Mouse (Mus musculus): ENCODE measurements at regions not wholly inside any gene's neighbourhood (a gene's known extent, or its start where the extent isn't known, plus 50 kb on each side); places are given as distances from the start of the nearest gene placed in this dataset.

DNA sequence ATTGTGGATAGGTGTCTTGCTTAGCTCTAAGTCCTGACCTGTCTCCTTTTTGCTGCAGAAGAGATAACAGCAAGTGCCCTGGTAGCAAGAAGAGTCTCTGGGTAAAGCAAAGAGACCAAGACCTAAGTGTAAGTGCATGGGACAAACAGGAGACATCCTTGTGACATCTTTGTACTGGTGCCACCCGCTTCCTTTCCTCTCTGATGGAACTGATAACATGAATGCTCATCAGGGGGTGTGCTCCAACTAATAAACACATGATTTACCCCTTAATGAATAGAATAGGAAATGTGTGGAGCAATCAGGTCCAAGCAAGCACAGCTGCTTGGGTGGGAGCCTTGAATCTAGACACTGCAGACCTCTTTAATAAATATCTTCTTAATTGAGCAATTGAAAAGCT lies 362.9 kb upstream of the Nrp1 start:
- TF ChIP-seq SMC3 (IDR thresholded peaks at IDR 0.05; ENCODE audit: low read depth, low read length) (no peak), MAZ (IDR thresholded peaks at IDR 0.05; ENCODE audit: low read depth, low read length) (no peak), TBP (IDR thresholded peaks at IDR 0.05; ENCODE audit: low read depth, low read length) (no peak), HCFC1 (IDR thresholded peaks at IDR 0.05; ENCODE audit: low read depth, low read length) (no peak), RCOR1 (IDR thresholded peaks at IDR 0.05; ENCODE audit: low read depth, low read length) (no peak), ZC3H11A (IDR thresholded peaks at IDR 0.05; ENCODE audit: low read depth, low read length) (no peak), ELF1 (IDR thresholded peaks at IDR 0.05; ENCODE audit: low read depth, low read length) (no peak), ZNF384 (IDR thresholded peaks at IDR 0.05; ENCODE audit: low read depth, low read length) (no peak), SIN3A (IDR thresholded peaks at IDR 0.05; ENCODE audit: low read length) (no peak), TCF12 (IDR thresholded peaks at IDR 0.05; ENCODE audit: low read depth, low read length) (no peak), MAX (IDR thresholded peaks at IDR 0.05; ENCODE audit: low read length) (no peak), UBTF (IDR thresholded peaks at IDR 0.05; ENCODE audit: borderline replicate concordance, insufficient read depth, low read depth, low read length) (no peak), TAL1 (IDR thresholded peaks at IDR 0.05; ENCODE audit: low read length) (no peak), MEF2A (IDR thresholded peaks at IDR 0.05; ENCODE audit: extremely low read depth, insufficient replicate concordance, low read depth, low read length, poor library complexity, severe bottlenecking) (no peak), EP300 (IDR thresholded peaks at IDR 0.05; ENCODE audit: low read depth in 1 of 2, low read length in 2 of 2) (no peak), CHD2 (IDR thresholded peaks at IDR 0.05; ENCODE audit: low read length) (no peak)

DNA sequence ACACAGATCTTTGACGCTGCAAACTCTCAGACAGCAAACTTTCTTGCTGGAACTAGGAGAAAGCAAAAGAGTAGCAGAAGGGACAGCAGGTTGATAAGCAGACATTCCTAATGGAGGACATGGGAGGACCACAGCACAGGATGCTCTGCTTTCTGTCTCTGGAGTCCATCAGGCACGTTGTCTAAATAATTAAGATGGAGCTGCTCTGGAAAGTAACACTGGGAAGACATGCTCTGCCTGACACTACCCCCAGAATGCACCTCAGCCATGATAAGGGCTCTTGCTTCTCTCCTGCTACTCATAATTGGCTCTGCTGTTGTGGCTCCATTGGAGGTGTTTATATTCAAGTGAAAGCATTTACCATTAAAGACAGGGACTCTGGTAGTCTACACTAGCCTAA lies 356.0 kb upstream of the Nrp1 start:
- H3K36me3 ChIP-seq (ENCODE audit: control insufficient read depth in 1 of 2, insufficient read depth in 2 of 2, low read length in 2 of 2) = no peaks in the 10 kb centered on the region
- H3K9me3 ChIP-seq (replicated peaks; ENCODE audit: insufficient read depth, low read length) = no peaks in the 10 kb centered on the region
- no peaks in the 10 kb centered on the region for H3K27me3 ChIP-seq (ENCODE audit: control insufficient read depth in 1 of 2, insufficient read depth in 2 of 2, low read length in 2 of 2)
- H3K4me1 ChIP-seq (ENCODE audit: control insufficient read depth in 1 of 2, insufficient read depth in 2 of 2, low read length in 2 of 2) = no peaks in the 10 kb centered on the region
- DNase-seq (ENCODE audit: low read depth, low spot score) = no peak
- H3K27ac ChIP-seq (ENCODE audit: control insufficient read depth, low read depth, low read length) = no peak overlapping the region
- H3K9ac ChIP-seq (ENCODE audit: control insufficient read depth, low read depth, low read length, poor library complexity, severe bottlenecking) = no peak overlapping the region
- H3K79me2 ChIP-seq (ENCODE audit: control insufficient read depth, insufficient read depth, low read length, poor library complexity) = no peaks in the 10 kb centered on the region
- no peak overlapping the region for H3K4me3 ChIP-seq (ENCODE audit: control insufficient read depth in 1 of 2, insufficient read depth in 1 of 2, low read depth in 2 of 2, low read length in 2 of 2)
- TF ChIP-seq POLR2AphosphoS2 (IDR thresholded peaks at IDR 0.05; ENCODE audit: low read length) (no peak), MAFK (IDR thresholded peaks at IDR 0.05; ENCODE audit: borderline replicate concordance, low read depth, low read length) (no peak), CHD2 (IDR thresholded peaks at IDR 0.05; ENCODE audit: low read length) (no peak), ZC3H11A (IDR thresholded peaks at IDR 0.05; ENCODE audit: low read depth, low read length) (no peak), MAZ (IDR thresholded peaks at IDR 0.05; ENCODE audit: low read depth, low read length) (no peak), USF1 (IDR thresholded peaks at IDR 0.05; ENCODE audit: low read depth, low read length) (no peak), ZMIZ1 (IDR thresholded peaks at IDR 0.05; ENCODE audit: low read depth, low read length) (no peak), TBP (IDR thresholded peaks at IDR 0.05; ENCODE audit: low read depth, low read length) (no peak), TCF12 (IDR thresholded peaks at IDR 0.05; ENCODE audit: low read depth, low read length) (no peak), ETS1 (IDR thresholded peaks at IDR 0.05; ENCODE audit: low read depth, low read length) (no peak), GATA1 (IDR thresholded peaks at IDR 0.05; ENCODE audit: low read depth, low read length) (no peak), RAD21 (IDR thresholded peaks at IDR 0.05; ENCODE audit: low read depth, low read length) (no peak), JUND (IDR thresholded peaks at IDR 0.05; ENCODE audit: low read depth, low read length) (no peak), BHLHE40 (IDR thresholded peaks at IDR 0.05; ENCODE audit: borderline replicate concordance, low read depth, low read length) (no peak), TAL1 (IDR thresholded peaks at IDR 0.05; ENCODE audit: low read length) (no peak), NELFE (IDR thresholded peaks at IDR 0.05; ENCODE audit: low read depth, low read length) (no peak), MXI1 (IDR thresholded peaks at IDR 0.05; ENCODE audit: low read depth, low read length) (no peak), SMC3 (IDR thresholded peaks at IDR 0.05; ENCODE audit: low read depth, low read length) (no peak), POLR2A (IDR thresholded peaks at IDR 0.05; ENCODE audit: control insufficient read depth in 1 of 2, insufficient read depth in 1 of 2, low read depth in 1 of 2, low read length in 2 of 2, poor library complexity in 1 of 2) (no peak)

More for the DNA sequence above, 362.9 kb upstream of the Nrp1 start:
- no peaks in the 10 kb centered on the region for H3K36me3 ChIP-seq (ENCODE audit: control insufficient read depth in 1 of 2, insufficient read depth in 2 of 2, low read length in 2 of 2)
- H3K9me3 ChIP-seq (replicated peaks; ENCODE audit: insufficient read depth, low read length) = no peaks in the 10 kb centered on the region
- no peak overlapping the region for H3K4me3 ChIP-seq (ENCODE audit: control insufficient read depth in 1 of 2, insufficient read depth in 1 of 2, low read depth in 2 of 2, low read length in 2 of 2)
- DNase-seq (ENCODE audit: low read depth, low spot score) = no peak
- H3K79me2 ChIP-seq (ENCODE audit: control insufficient read depth, insufficient read depth, low read length, poor library complexity) = no peaks in the 10 kb centered on the region
- no peaks in the 10 kb centered on the region for H3K27me3 ChIP-seq (ENCODE audit: control insufficient read depth in 1 of 2, insufficient read depth in 2 of 2, low read length in 2 of 2)
- H3K27ac ChIP-seq (ENCODE audit: control insufficient read depth, low read depth, low read length) = no peak overlapping the region
- no peaks in the 10 kb centered on the region for H3K4me1 ChIP-seq (ENCODE audit: control insufficient read depth in 1 of 2, insufficient read depth in 2 of 2, low read length in 2 of 2)
- no peak overlapping the region for H3K9ac ChIP-seq (ENCODE audit: control insufficient read depth, low read depth, low read length, poor library complexity, severe bottlenecking)
